Mouse (Mus musculus) c-Kit-positive CD71-positive TER-119-positive erythroid progenitor cells, embryonic 14.5 days (primary cell): Measurements from ENCODE around the gene Smg8.

Experiments
- DNase-seq: peaks from one replicate; pipeline ENCODE4 v3.0.0-alpha.2; 2013; ENCODE audit warnings: low spot score

The Smg8 gene

DNA sequence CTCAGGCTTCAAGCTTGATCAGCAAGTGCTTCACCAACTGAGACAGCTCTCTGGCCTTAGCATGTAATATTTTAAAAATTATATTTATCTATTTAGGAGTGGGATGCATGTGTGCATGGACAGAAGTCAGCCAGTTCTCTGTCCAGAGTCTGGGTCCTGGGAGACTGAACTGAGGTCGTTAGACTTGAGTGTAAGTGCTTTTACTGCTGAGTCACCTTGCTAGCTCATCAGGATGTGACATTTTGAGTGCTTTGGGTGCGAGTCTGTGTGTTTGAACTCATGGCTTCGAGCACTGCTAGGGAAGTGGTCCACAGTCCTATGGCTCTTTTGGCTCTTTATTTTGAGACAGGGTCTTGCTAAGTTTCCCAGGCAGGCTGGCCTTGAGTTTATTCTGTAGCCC lies 43.5 kb downstream of the Smg8 start:
- DNase-seq = no peak

DNA sequence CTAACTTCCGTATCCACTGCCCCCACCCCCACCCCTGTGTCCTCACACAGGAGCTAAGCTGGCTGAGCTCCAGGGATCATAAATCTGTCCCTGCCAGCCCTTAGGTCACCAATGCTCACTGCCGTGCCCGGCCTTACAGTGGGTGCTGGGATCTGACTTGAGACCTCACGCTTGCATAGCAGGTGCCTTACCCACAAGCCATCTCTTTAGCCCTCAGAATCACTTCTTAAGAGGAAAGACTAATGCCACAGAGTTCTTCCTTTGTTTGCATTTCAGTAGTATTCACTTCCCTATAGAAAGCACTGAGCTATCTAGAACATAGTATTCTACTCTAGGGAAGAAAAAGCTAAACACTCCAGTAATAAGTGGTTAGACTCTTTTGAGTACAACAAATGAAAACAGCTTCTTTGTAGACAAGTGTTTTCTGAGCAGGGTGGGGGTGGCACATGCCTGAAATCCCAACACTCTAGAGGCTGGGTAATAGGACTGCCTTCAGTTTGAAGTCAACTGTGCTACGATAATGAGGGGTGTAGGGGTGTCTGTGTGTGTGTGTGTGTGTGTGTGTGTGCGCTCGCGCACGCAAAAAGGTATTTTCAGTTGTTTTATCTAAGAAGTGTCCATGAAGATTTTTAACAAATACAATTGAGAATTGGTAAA lies 47.1 kb downstream of the Smg8 start:
- no peak for DNase-seq

DNA sequence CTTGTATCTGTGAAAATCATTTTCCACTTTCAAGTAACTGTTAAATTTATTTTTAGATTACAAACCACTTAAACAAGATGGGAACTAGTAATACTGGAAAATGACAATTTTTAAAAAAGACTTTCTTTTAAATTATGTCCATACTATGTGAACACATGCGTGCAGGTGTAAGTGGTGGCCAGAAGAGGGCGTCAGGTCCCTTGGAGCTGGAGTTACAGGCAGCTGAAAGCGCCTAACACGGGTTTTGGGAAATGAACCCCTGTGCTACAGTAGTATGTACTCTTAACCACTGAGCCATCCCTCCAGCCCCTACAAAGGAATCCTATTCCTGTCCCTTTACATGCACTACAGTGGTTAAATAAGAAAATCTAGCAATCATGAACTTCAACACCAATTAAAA lies 50.4 kb downstream of the Smg8 start:
- no peak for DNase-seq

DNA sequence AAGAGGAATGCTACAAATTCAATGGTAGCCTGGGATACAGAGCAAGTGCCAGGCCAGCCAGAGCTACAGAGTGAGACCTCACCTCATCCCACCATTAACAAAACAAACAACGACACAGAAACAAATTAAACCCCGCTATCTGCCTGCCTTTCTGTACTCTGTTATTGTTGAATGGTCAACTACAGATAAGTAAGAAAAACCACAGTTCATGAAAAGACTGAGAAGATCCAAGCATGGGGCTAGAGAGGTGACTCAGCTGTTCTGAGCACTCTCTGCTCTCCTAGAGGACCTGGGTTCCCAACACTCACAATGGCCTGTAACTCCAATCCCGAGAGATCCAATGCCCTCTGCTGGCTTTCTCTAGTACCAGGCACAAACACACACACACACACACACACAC lies 58.4 kb downstream of the Smg8 start:
- DNase-seq = no peak
